Mouse (Mus musculus): ENCODE results near the gene Ccdc171. TPM values are rescaled to one million over a fixed set of nuclear protein-coding genes. Genes with fewer than 3 reads are reported as not detected.

The Ccdc171 gene
- polyA plus RNA-seq, 1 experiment from 2014 or later: 3.7 TPM

Other genes starting within 250 kb of the Ccdc171 start
- 2.0 and 2.7 TPM in 2 replicates for gene Ttc39b, start 201.3 kb upstream of the Ccdc171 start, polyA plus RNA-seq (2015; fragmentation: Nextera tagmentation; extraction: Ambion mirVana)
- 43.2 TPM in 2 replicates for gene Snapc3, start 107.8 kb upstream of the Ccdc171 start, polyA plus RNA-seq (2015; fragmentation: Nextera tagmentation; extraction: Ambion mirVana)
- 150 and 151 TPM in 2 replicates for gene Psip1, start 39.1 kb upstream of the Ccdc171 start, polyA plus RNA-seq (2015; fragmentation: Nextera tagmentation; extraction: Ambion mirVana)

All from kidney, embryonic 15.5 days (tissue).